Mouse (Mus musculus) neural tube, embryonic 12.5 days (tissue): ENCODE results near the gene Scnn1b. TPM values are rescaled to one million over a fixed set of nuclear protein-coding genes. Genes with fewer than 3 reads are reported as not detected.

ENCODE experiments used
- ATAC-seq: fragments of 200-750 bp; cut with Nextera tagmentation; 2 replicates; pipeline ENCODE4 v1.8.0; 2017; ENCODE audit warnings: low read depth, mild to moderate bottlenecking, moderate TSS enrichment, moderate library complexity; ENCODE audit not compliant: low FRiP score
- H3K27ac ChIP-seq: fragments of 300-500 bp; sonication (generic); 2 replicates; pipeline ENCODE4 v1.5.1; 2016
- H3K27me3 ChIP-seq: fragments of 300-500 bp; sonication (generic); replicated peaks from 2 replicates; pipeline ENCODE4 v1.6.1; 2016; ENCODE audit warnings: mild to moderate bottlenecking
- H3K36me3 ChIP-seq: fragments of 300-500 bp; sonication (generic); 2 replicates; pipeline ENCODE4 v1.6.1; 2016; ENCODE audit warnings: mild to moderate bottlenecking
- H3K4me1 ChIP-seq: fragments of 300-500 bp; sonication (generic); 2 replicates; pipeline ENCODE4 v1.6.1; 2016
- H3K4me2 ChIP-seq: fragments of 300-500 bp; sonication (generic); replicated peaks from 2 replicates; pipeline ENCODE4 v1.6.1; 2016; ENCODE audit warnings: mild to moderate bottlenecking
- H3K4me3 ChIP-seq: fragments of 300-500 bp; sonication (generic); 2 replicates; pipeline ENCODE4 v1.5.1; 2016
- H3K9ac ChIP-seq: fragments of 300-500 bp; sonication (generic); 2 replicates; pipeline ENCODE4 v1.6.1; 2016; ENCODE audit warnings: mild to moderate bottlenecking
- H3K9me3 ChIP-seq: fragments of 300-500 bp; sonication (generic); 2 replicates; pipeline ENCODE4 v1.6.1; 2016; ENCODE audit warnings: mild to moderate bottlenecking
- WGBS: fragments of 180-500 bp; shearing (Covaris S2); methylation state at CpG from one replicate; pipeline ENCODE4 v1.1.7; 2016; 5-methylcytosine and 5-hydroxymethylcytosine counted together
- polyA plus RNA-seq: library from polyadenylated mRNA; unstranded; fragments of >200 nt; fragmentation: Nextera tagmentation; extraction: Ambion mirVana; gene quantifications from 2 replicates; pipeline ENCODE4 v1.2.1, GENCODE M21; 2016

Gene Scnn1b
- 0.13 TPM in 1 of 2 replicates, not detected in the other for polyA plus RNA-seq

GRCm38 (mm10) chr7:121864858-121865585 is at the start of gene Scnn1b:
Gene Scnn1b, plus strand, starts transcription at chr7:121865038.
- Histone ChIP-seq H3K27me3 (peaks cover 26% of the 10 kb centered on the region), H3K36me3 (no peaks in the 10 kb centered on the region), H3K9me3 (no peaks in the 10 kb centered on the region), H3K4me1 (peaks cover 8% of the 10 kb centered on the region; the same call in 1 of the 2 replicates), H3K27ac (no peak within 1 kb of the TSS), H3K4me2 (peak within 1 kb of the TSS; percentile 59), H3K9ac (no peak within 1 kb of the TSS), H3K4me3 (peak within 1 kb of the TSS; percentile 16)
- WGBS, result 3% methylated on average over 42 of the region's 42 CpGs
- ATAC-seq, result no peak

DNA sequence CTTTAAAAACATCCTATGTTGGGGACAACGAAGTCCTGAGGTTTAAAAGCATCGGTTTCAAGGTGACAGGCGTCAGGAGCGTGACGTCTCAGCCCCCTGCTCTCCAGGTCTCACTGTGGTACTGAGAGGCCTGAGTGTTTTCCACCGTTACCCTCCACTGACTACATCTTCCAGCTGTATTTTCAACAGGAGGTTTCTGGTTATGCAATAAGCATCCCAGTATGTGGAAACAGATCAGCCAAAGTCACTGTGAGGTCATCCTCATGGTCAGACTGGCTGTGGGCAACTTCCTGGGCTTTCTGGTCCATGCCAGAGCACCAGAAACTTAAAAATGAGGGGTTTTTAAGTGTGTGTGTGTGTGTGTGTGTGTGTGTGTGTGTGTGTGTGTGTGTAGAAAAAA is 43.2 kb upstream of the Scnn1b start:
- no peaks in the 10 kb centered on the region for H3K9me3 ChIP-seq
- no peak overlapping the region for H3K9ac ChIP-seq
- no peaks in the 10 kb centered on the region for H3K27me3 ChIP-seq
- ATAC-seq, result no peak
- no peaks in the 10 kb centered on the region for H3K36me3 ChIP-seq
- H3K4me3 ChIP-seq, result no peak overlapping the region
- H3K4me1 ChIP-seq, result no peaks in the 10 kb centered on the region
- no peak overlapping the region for H3K4me2 ChIP-seq
- 87% methylated on average over 6 of the region's 6 CpGs for WGBS
- no peak overlapping the region for H3K27ac ChIP-seq

- Histone ChIP-seq H3K36me3 (no peaks in the 10 kb centered on the region), H3K4me1 (no peaks in the 10 kb centered on the region), H3K4me2 (no peak overlapping the region), H3K9me3 (no peaks in the 10 kb centered on the region), H3K27me3 (no peaks in the 10 kb centered on the region), H3K4me3 (no peak overlapping the region), H3K27ac (no peak overlapping the region), H3K9ac (no peak overlapping the region)
- 72% methylated on average over 1 of the region's 1 CpGs for WGBS
- no peak for ATAC-seq
Observed at GRCm38 (mm10) chr7:121828481-121828880, 36.4 kb upstream of the Scnn1b start.

DNA sequence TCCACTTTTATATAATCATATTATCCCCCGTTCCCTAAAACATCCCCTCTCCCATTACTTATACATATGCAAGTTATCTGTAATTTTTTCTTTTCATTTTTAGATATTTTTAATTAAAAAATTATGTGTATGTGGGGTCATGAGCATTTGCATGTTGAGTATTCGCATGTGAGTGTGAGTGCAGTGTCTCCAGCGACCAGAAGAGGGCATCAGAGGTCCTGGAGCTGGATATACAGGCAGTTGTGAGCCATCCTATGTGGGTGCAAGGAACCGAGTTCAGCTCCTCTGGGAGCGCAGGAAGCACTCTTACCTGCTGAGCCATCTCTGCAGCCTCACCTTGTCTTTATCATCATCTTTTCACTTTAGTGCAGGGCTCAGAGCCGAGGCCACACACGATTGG is 29.4 kb upstream of the Scnn1b start:
- no peaks in the 10 kb centered on the region for H3K9me3 ChIP-seq
- no peak overlapping the region for H3K4me3 ChIP-seq
- ATAC-seq, result no peak
- no peaks in the 10 kb centered on the region for H3K36me3 ChIP-seq
- 87% methylated on average over 7 of the region's 7 CpGs for WGBS
- H3K4me1 ChIP-seq, result no peaks in the 10 kb centered on the region
- H3K27me3 ChIP-seq, result no peaks in the 10 kb centered on the region
- H3K4me2 ChIP-seq, result no peak overlapping the region
- no peak overlapping the region for H3K9ac ChIP-seq
- no peak overlapping the region for H3K27ac ChIP-seq

GRCm38 (mm10) chr7:121836827-121837226 is 28.0 kb upstream of the Scnn1b start:
- Histone ChIP-seq H3K27ac (no peak overlapping the region), H3K4me2 (no peak overlapping the region), H3K36me3 (no peaks in the 10 kb centered on the region), H3K4me1 (no peaks in the 10 kb centered on the region), H3K9ac (no peak overlapping the region), H3K4me3 (no peak overlapping the region), H3K9me3 (no peaks in the 10 kb centered on the region), H3K27me3 (no peaks in the 10 kb centered on the region)
- 84% methylated on average over 7 of the region's 7 CpGs for WGBS
- ATAC-seq, result no peak

DNA sequence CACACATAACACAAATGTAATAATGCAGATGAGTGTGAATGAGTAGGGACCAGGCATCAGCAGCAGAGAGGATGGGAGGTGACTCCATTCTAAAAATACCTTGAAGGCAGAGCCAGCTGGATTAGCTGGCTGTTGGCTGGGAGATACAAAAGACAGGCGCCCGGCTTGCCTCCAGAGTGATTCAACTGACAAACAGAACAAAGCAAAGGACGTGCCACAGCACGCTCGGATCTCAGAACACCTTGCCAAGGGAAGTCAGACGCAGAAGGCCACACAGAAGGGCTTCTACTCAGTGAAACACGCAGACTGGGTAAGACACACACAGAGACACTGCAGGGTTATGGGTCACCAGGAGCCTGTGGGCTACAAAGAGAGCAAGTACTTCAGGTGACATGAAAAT is 24.0 kb upstream of the Scnn1b start:
- H3K36me3 ChIP-seq, result no peaks in the 10 kb centered on the region
- no peaks in the 10 kb centered on the region for H3K4me1 ChIP-seq
- H3K4me3 ChIP-seq, result no peak overlapping the region
- no peaks in the 10 kb centered on the region for H3K9me3 ChIP-seq
- no peak overlapping the region for H3K4me2 ChIP-seq
- no peak overlapping the region for H3K27ac ChIP-seq
- ATAC-seq, result no peak
- no peaks in the 10 kb centered on the region for H3K27me3 ChIP-seq
- WGBS, result 86% methylated on average over 7 of the region's 7 CpGs
- H3K9ac ChIP-seq, result no peak overlapping the region

- no peaks in the 10 kb centered on the region for H3K9me3 ChIP-seq
- H3K27me3 ChIP-seq, result no peaks in the 10 kb centered on the region
- H3K27ac ChIP-seq, result no peak overlapping the region
- H3K4me2 ChIP-seq, result no peak overlapping the region
- no peaks in the 10 kb centered on the region for H3K36me3 ChIP-seq
- no peaks in the 10 kb centered on the region for H3K4me1 ChIP-seq
- H3K9ac ChIP-seq, result no peak overlapping the region
- no peak for ATAC-seq
- 79% methylated on average over 6 of the region's 6 CpGs for WGBS
- no peak overlapping the region for H3K4me3 ChIP-seq
Observed at GRCm38 (mm10) chr7:121842234-121842633, 22.6 kb upstream of the Scnn1b start.

DNA sequence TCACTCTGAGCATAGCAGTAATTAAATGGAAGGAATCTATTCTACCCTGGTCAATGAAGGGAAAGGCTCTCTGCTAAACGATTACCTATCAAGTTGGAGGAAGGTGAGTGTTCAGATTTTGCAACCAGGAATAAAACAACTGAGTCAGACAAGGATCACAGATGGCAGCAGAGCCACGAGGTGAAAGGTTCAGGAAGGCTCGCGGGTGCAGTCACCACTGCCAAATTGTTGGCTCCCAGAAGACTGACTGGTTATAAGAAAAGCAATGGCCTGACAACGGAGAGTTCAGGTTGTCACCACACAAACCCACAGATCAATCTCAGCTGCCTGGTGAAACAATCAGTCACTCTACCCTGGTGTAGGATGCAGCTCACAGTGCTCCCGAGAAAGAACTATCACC is 18.9 kb upstream of the Scnn1b start:
- Histone ChIP-seq H3K4me2 (no peak overlapping the region), H3K4me1 (no peaks in the 10 kb centered on the region), H3K27me3 (no peaks in the 10 kb centered on the region), H3K36me3 (no peaks in the 10 kb centered on the region), H3K9me3 (no peaks in the 10 kb centered on the region), H3K4me3 (no peak overlapping the region), H3K27ac (no peak overlapping the region), H3K9ac (no peak overlapping the region)
- ATAC-seq, result no peak
- WGBS, result 79% methylated on average over 6 of the region's 6 CpGs

DNA sequence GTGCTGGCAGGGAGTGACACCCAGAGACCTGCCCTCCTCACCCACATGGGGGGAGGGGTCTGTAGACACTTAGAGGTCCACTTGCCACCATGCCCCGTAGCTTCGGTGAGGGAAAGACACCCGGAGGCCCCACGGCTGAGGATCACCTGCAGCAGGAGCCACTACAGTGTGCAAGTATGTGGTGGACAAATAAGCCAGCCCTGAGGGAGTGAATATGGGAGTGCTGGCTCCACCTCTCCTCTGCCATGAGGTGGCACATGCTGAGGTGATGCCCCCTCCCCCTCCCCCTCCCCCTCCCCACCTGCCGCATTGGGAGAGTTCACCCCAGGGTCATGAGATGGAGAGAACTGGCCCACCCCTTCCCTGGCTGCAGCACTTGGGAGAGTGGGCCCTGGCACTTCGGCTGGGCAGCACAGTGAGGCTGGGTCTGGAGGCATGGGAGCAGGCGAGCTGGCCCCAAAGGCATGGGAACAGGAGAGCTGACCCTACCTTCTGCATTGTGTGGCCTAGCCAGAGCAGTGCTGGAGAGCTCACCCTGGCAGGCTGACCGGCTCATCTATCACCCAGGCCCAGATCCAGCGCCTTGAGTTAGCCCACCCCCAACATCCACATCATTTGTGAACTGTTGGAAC is 16.2 kb upstream of the Scnn1b start:
- H3K4me1 ChIP-seq, result no peaks in the 10 kb centered on the region
- H3K36me3 ChIP-seq, result no peaks in the 10 kb centered on the region
- H3K27me3 ChIP-seq, result no peaks in the 10 kb centered on the region
- no peak overlapping the region for H3K4me3 ChIP-seq
- WGBS, result 74% methylated on average over 9 of the region's 9 CpGs
- H3K9ac ChIP-seq, result no peak overlapping the region
- no peaks in the 10 kb centered on the region for H3K9me3 ChIP-seq
- no peak overlapping the region for H3K4me2 ChIP-seq
- H3K27ac ChIP-seq, result no peak overlapping the region
- ATAC-seq, result no peak

GRCm38 (mm10) chr7:121857177-121857884 is 7.5 kb upstream of the Scnn1b start:
- no peaks in the 10 kb centered on the region for H3K27me3 ChIP-seq
- H3K36me3 ChIP-seq, result no peaks in the 10 kb centered on the region
- no peaks in the 10 kb centered on the region for H3K4me1 ChIP-seq
- 88% methylated on average over 11 of the region's 11 CpGs for WGBS
- no peak overlapping the region for H3K27ac ChIP-seq
- H3K4me2 ChIP-seq, result no peak overlapping the region
- H3K9ac ChIP-seq, result no peak overlapping the region
- H3K9me3 ChIP-seq, result no peaks in the 10 kb centered on the region
- H3K4me3 ChIP-seq, result no peak overlapping the region
- no peak for ATAC-seq

DNA sequence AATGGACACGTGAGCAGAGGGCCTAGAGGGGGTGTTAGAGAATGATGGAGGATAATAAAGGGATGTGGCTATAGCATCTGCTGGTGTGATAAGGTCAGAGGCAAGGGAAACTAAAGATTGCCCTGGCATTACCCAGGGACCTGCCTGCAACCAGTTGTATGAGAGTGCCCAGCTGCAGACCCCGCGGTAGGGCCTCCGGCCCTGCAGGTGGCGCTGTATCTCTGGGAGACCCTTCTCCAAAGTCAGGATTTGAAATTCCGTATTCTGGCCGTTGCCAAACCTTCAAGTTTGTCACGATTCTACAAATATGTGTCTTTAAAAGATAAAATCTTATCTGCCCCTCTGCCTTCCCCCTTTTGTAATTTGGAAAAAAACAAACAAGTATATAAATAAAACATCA is 5.9 kb upstream of the Scnn1b start:
- Histone ChIP-seq H3K4me3 (no peak overlapping the region), H3K27me3 (no peaks in the 10 kb centered on the region), H3K9ac (no peak overlapping the region), H3K9me3 (no peaks in the 10 kb centered on the region), H3K4me2 (no peak overlapping the region), H3K36me3 (no peaks in the 10 kb centered on the region), H3K27ac (no peak overlapping the region), H3K4me1 (no peaks in the 10 kb centered on the region)
- WGBS, result 83% methylated on average over 8 of the region's 8 CpGs
- ATAC-seq, result no peak

DNA sequence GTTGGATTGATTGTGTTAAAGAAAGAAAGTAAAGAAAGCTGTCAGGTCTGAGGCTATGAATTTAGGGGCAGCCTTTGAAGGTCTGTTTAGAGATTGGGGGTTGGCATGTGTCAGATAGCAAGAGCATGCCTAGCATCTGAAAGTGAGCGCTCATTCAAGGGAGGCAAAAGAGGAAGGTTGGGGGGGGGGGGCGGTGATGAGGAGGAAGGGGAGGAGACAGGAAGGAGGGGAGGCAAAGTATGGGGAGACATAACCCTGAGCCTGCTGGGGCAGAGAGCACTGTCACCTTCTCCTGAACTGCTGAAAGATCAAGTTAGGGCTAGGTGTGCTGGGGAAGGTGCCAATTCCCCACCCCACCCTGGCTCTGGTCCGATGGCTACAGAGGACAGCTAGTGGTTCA is 6.8 kb downstream of the Scnn1b start:
- Histone ChIP-seq H3K4me3 (no peak overlapping the region), H3K4me2 (no peak overlapping the region), H3K4me1 (no peaks in the 10 kb centered on the region), H3K27me3 (peaks cover 2% of the 10 kb centered on the region; the same call in 1 of the 2 replicates), H3K36me3 (no peaks in the 10 kb centered on the region), H3K27ac (no peak overlapping the region), H3K9me3 (no peaks in the 10 kb centered on the region), H3K9ac (no peak overlapping the region)
- 75% methylated on average over 3 of the region's 3 CpGs for WGBS
- ATAC-seq, result no peak
